Mouse (Mus musculus): ENCODE measurements around the gene Enah. TPM values are rescaled to one million over a fixed set of nuclear protein-coding genes. Genes with fewer than 3 reads are reported as not detected.
A peak's percentile ranks its signal among the peaks of the same experiment; 100 is the strongest.

The Enah gene
- polyA plus RNA-seq, 1 experiment from 2014 or later, result 36.1 TPM

- no peak overlapping the region for H3K27ac ChIP-seq
- H3K4me3 ChIP-seq, result no peak overlapping the region
- H3K4me1 ChIP-seq, result 0 out of 2 replicates have a peak, but pooled peaks cover 4% of the 10 kb centered on the region
- H3K9ac ChIP-seq, result no peak overlapping the region
- ATAC-seq (replicated peaks), result no peak
- H3K27me3 ChIP-seq (replicated peaks), result no peaks in the 10 kb centered on the region
- WGBS, result 44% methylated on average over 16 of the region's 16 CpGs
- no peak overlapping the region for H3K4me2 ChIP-seq
- H3K36me3 ChIP-seq (replicated peaks), result no peaks in the 10 kb centered on the region
- H3K9me3 ChIP-seq, result no peaks in the 10 kb centered on the region
Observed at GRCm38 (mm10) chr1:181862676-181863374, 157.0 kb downstream of the Enah start.

- Histone ChIP-seq H3K4me1 (0 out of 2 replicates have a peak, but pooled peaks cover 4% of the 10 kb centered on the region), H3K36me3 (replicated peaks) (no peaks in the 10 kb centered on the region), H3K9ac (no peak overlapping the region), H3K27me3 (replicated peaks) (no peaks in the 10 kb centered on the region), H3K4me3 (no peak overlapping the region), H3K27ac (no peak overlapping the region), H3K9me3 (no peaks in the 10 kb centered on the region), H3K4me2 (no peak overlapping the region)
- no peak for ATAC-seq (replicated peaks)
- 72% methylated on average over 2 of the region's 2 CpGs for WGBS
Observed at GRCm38 (mm10) chr1:181861181-181861902, 158.4 kb downstream of the Enah start.

GRCm38 (mm10) chr1:181860659-181861058 is 159.1 kb downstream of the Enah start:
- no peak for ATAC-seq (replicated peaks)
- WGBS, result 61% methylated on average over 5 of the region's 5 CpGs
- H3K36me3 ChIP-seq (replicated peaks), result no peaks in the 10 kb centered on the region
- no peak overlapping the region for H3K4me3 ChIP-seq
- H3K9me3 ChIP-seq, result no peaks in the 10 kb centered on the region
- H3K27me3 ChIP-seq (replicated peaks), result no peaks in the 10 kb centered on the region
- no peak overlapping the region for H3K27ac ChIP-seq
- no peak overlapping the region for H3K4me2 ChIP-seq
- H3K4me1 ChIP-seq, result 0 out of 2 replicates have a peak, but pooled peaks cover 4% of the 10 kb centered on the region
- H3K9ac ChIP-seq, result no peak overlapping the region

GRCm38 (mm10) chr1:181856329-181856728 is 163.5 kb downstream of the Enah start:
- no peak overlapping the region for H3K4me3 ChIP-seq
- 82% methylated on average over 2 of the region's 2 CpGs for WGBS
- no peaks in the 10 kb centered on the region for H3K27me3 ChIP-seq (replicated peaks)
- H3K9ac ChIP-seq, result no peak overlapping the region
- no peaks in the 10 kb centered on the region for H3K36me3 ChIP-seq (replicated peaks)
- H3K9me3 ChIP-seq, result no peaks in the 10 kb centered on the region
- no peak overlapping the region for H3K27ac ChIP-seq
- no peaks in the 10 kb centered on the region for H3K4me1 ChIP-seq
- H3K4me2 ChIP-seq, result no peak overlapping the region
- no peak for ATAC-seq (replicated peaks)

- H3K27me3 ChIP-seq (replicated peaks), result no peaks in the 10 kb centered on the region
- ATAC-seq (replicated peaks), result no peak
- no peak overlapping the region for H3K4me3 ChIP-seq
- H3K36me3 ChIP-seq (replicated peaks), result no peaks in the 10 kb centered on the region
- H3K9ac ChIP-seq, result no peak overlapping the region
- 95% methylated on average over 2 of the region's 2 CpGs for WGBS
- no peak overlapping the region for H3K4me2 ChIP-seq
- no peaks in the 10 kb centered on the region for H3K9me3 ChIP-seq
- no peaks in the 10 kb centered on the region for H3K4me1 ChIP-seq
- no peak overlapping the region for H3K27ac ChIP-seq
Observed at GRCm38 (mm10) chr1:181854829-181855228, 165.0 kb downstream of the Enah start.

- Histone ChIP-seq H3K4me1 (no peaks in the 10 kb centered on the region), H3K36me3 (replicated peaks) (no peaks in the 10 kb centered on the region), H3K9ac (no peak overlapping the region), H3K27me3 (replicated peaks) (no peaks in the 10 kb centered on the region), H3K27ac (no peak overlapping the region), H3K9me3 (no peaks in the 10 kb centered on the region), H3K4me3 (no peak overlapping the region), H3K4me2 (peak overlapping the region; percentile 39)
- ATAC-seq (replicated peaks), result no peak
- 13% methylated on average over 21 of the region's 21 CpGs for WGBS
Observed at GRCm38 (mm10) chr1:181853081-181853736, 166.6 kb downstream of the Enah start.

- Histone ChIP-seq H3K27ac (no peak overlapping the region), H3K36me3 (replicated peaks) (no peaks in the 10 kb centered on the region), H3K9ac (no peak overlapping the region), H3K9me3 (no peaks in the 10 kb centered on the region), H3K4me3 (no peak overlapping the region), H3K4me1 (no peaks in the 10 kb centered on the region), H3K27me3 (replicated peaks) (no peaks in the 10 kb centered on the region), H3K4me2 (no peak overlapping the region)
- WGBS, result 51% methylated on average over 13 of the region's 13 CpGs
- ATAC-seq (replicated peaks), result no peak
Observed at GRCm38 (mm10) chr1:181852466-181852865, 167.3 kb downstream of the Enah start.

GRCm38 (mm10) chr1:181851521-181852310 is 168.1 kb downstream of the Enah start:
- no peaks in the 10 kb centered on the region for H3K9me3 ChIP-seq
- H3K36me3 ChIP-seq (replicated peaks), result no peaks in the 10 kb centered on the region
- H3K27ac ChIP-seq, result no peak overlapping the region
- WGBS, result 88% methylated on average over 12 of the region's 12 CpGs
- no peak overlapping the region for H3K4me2 ChIP-seq
- H3K4me1 ChIP-seq, result no peaks in the 10 kb centered on the region
- no peak overlapping the region for H3K4me3 ChIP-seq
- no peak for ATAC-seq (replicated peaks)
- no peaks in the 10 kb centered on the region for H3K27me3 ChIP-seq (replicated peaks)
- no peak overlapping the region for H3K9ac ChIP-seq

- H3K4me1 ChIP-seq, result no peaks in the 10 kb centered on the region
- H3K4me3 ChIP-seq, result no peak overlapping the region
- no peak overlapping the region for H3K4me2 ChIP-seq
- H3K27ac ChIP-seq, result no peak overlapping the region
- no peak for ATAC-seq (replicated peaks)
- H3K9me3 ChIP-seq, result no peaks in the 10 kb centered on the region
- WGBS, result 88% methylated on average over 4 of the region's 4 CpGs
- H3K36me3 ChIP-seq (replicated peaks), result no peaks in the 10 kb centered on the region
- H3K9ac ChIP-seq, result no peak overlapping the region
- no peaks in the 10 kb centered on the region for H3K27me3 ChIP-seq (replicated peaks)
Observed at GRCm38 (mm10) chr1:181850441-181850840, 169.3 kb downstream of the Enah start.

GRCm38 (mm10) chr1:181848210-181848609 is 171.6 kb downstream of the Enah start:
- Histone ChIP-seq H3K27ac (no peak overlapping the region), H3K9me3 (no peaks in the 10 kb centered on the region), H3K36me3 (replicated peaks) (no peaks in the 10 kb centered on the region), H3K9ac (no peak overlapping the region), H3K4me2 (no peak overlapping the region), H3K4me3 (no peak overlapping the region), H3K27me3 (replicated peaks) (no peaks in the 10 kb centered on the region), H3K4me1 (peaks cover 3% of the 10 kb centered on the region)
- ATAC-seq (replicated peaks), result no peak
- WGBS, result 86% methylated on average over 1 of the region's 1 CpGs

- H3K4me3 ChIP-seq, result no peak overlapping the region
- no peaks in the 10 kb centered on the region for H3K27me3 ChIP-seq (replicated peaks)
- ATAC-seq (replicated peaks), result no peak
- no peaks in the 10 kb centered on the region for H3K9me3 ChIP-seq
- H3K4me2 ChIP-seq, result no peak overlapping the region
- no peak overlapping the region for H3K9ac ChIP-seq
- H3K27ac ChIP-seq, result no peak overlapping the region
- H3K4me1 ChIP-seq, result peaks cover 8% of the 10 kb centered on the region
- H3K36me3 ChIP-seq (replicated peaks), result no peaks in the 10 kb centered on the region
- 94% methylated on average over 3 of the region's 3 CpGs for WGBS
Observed at GRCm38 (mm10) chr1:181847396-181847795, 172.4 kb downstream of the Enah start.

All from midbrain, embryonic 15.5 days (tissue).